Mouse (Mus musculus) kidney, adult 2 months (tissue): ENCODE measurements at regions not wholly inside any gene's neighbourhood (a gene's known extent, or its start where the extent isn't known, plus 50 kb on each side); places are given as distances from the start of the nearest gene placed in this dataset.

Source experiments
- DNase-seq: peaks from one replicate; pipeline ENCODE4 v3.0.0; 2021
- H3K27ac ChIP-seq: fragments of 200-500 bp; 2 replicates; pipeline ENCODE4 v1.5.1; 2012; ENCODE audit warnings: low read depth, low read length, control low read depth, inconsistent platforms; ENCODE audit not compliant: insufficient read depth
- H3K27me3 ChIP-seq: fragments of 200-500 bp; replicated peaks from 2 replicates; pipeline ENCODE4 v1.6.1; 2012; ENCODE audit warnings: mild to moderate bottlenecking, moderate library complexity, low read length, inconsistent platforms; ENCODE audit not compliant: control insufficient read depth, insufficient read depth
- H3K36me3 ChIP-seq: fragments of 200-500 bp; 2 replicates; pipeline ENCODE4 v1.6.1; 2012; ENCODE audit warnings: mild to moderate bottlenecking, moderate library complexity, low read length, inconsistent platforms; ENCODE audit not compliant: control insufficient read depth, insufficient read depth
- H3K4me1 ChIP-seq: fragments of 200-500 bp; 2 replicates; pipeline ENCODE4 v1.6.1; 2011; ENCODE audit warnings: low read length; ENCODE audit not compliant: control insufficient read depth, insufficient read depth
- H3K4me3 ChIP-seq: fragments of 200-500 bp; 2 replicates; pipeline ENCODE4 v1.5.1; 2011; ENCODE audit warnings: mild to moderate bottlenecking, low read depth, low read length, control low read depth; ENCODE audit not compliant: insufficient read depth
- CTCF ChIP-seq: fragments of 200-500 bp; conservative IDR thresholded peaks from 2 replicates; pipeline ENCODE4 v1.5.1; 2011; ENCODE audit warnings: low read depth, mild to moderate bottlenecking, control low read depth, low read length, moderate library complexity, mixed read lengths; ENCODE audit not compliant: insufficient read depth, insufficient read length
- POLR2A ChIP-seq: fragments of 200-500 bp; IDR thresholded peaks from one replicate; pipeline ENCODE4 v1.6.1; 2011; ENCODE audit warnings: low read depth, low read length, control low read depth
- WGBS: fragments of 180-500 bp; shearing (Covaris S2); methylation state at CpG from one replicate; pipeline ENCODE4 v1.1.7; 2018; 5-methylcytosine and 5-hydroxymethylcytosine counted together

- H3K4me1 ChIP-seq, result no peaks in the 10 kb centered on the region
- 75% methylated on average over 3 of the region's 3 CpGs for WGBS
- no peaks in the 10 kb centered on the region for H3K27me3 ChIP-seq
- H3K4me3 ChIP-seq, result no peak overlapping the region
- DNase-seq, result no peak
- no peak overlapping the region for H3K27ac ChIP-seq
- no peaks in the 10 kb centered on the region for H3K36me3 ChIP-seq
- TF ChIP-seq CTCF (no peak), POLR2A (no peak)
Measured at GRCm38 (mm10) chr1:64319155-64319582, 197.1 kb upstream of the Klf7 start.

- H3K36me3 ChIP-seq, result no peaks in the 10 kb centered on the region
- no peak overlapping the region for H3K4me3 ChIP-seq
- no peaks in the 10 kb centered on the region for H3K4me1 ChIP-seq
- no peak for DNase-seq
- no peaks in the 10 kb centered on the region for H3K27me3 ChIP-seq
- TF ChIP-seq CTCF (no peak), POLR2A (no peak)
- H3K27ac ChIP-seq, result no peak overlapping the region
- WGBS, result 80% methylated on average over 8 of the region's 8 CpGs
Measured at GRCm38 (mm10) chr1:64318440-64319154, 196.5 kb upstream of the Klf7 start.

GRCm38 (mm10) chr1:64317032-64317636 lies 195.1 kb upstream of the Klf7 start:
- WGBS, result 73% methylated on average over 5 of the region's 5 CpGs
- no peaks in the 10 kb centered on the region for H3K4me1 ChIP-seq
- H3K27me3 ChIP-seq, result no peaks in the 10 kb centered on the region
- DNase-seq, result no peak
- no peaks in the 10 kb centered on the region for H3K36me3 ChIP-seq
- no peak overlapping the region for H3K4me3 ChIP-seq
- no peak overlapping the region for H3K27ac ChIP-seq
- no peak for TF ChIP-seq CTCF
- no peak for TF ChIP-seq POLR2A

- no peaks in the 10 kb centered on the region for H3K36me3 ChIP-seq
- WGBS, result 56% methylated on average over 3 of the region's 3 CpGs
- TF ChIP-seq POLR2A, result no peak
- H3K4me3 ChIP-seq, result no peak overlapping the region
- H3K27me3 ChIP-seq, result no peaks in the 10 kb centered on the region
- H3K27ac ChIP-seq, result no peak overlapping the region
- H3K4me1 ChIP-seq, result 0 out of 2 replicates have a peak, but pooled peaks cover 2% of the 10 kb centered on the region
- DNase-seq, result no peak
Measured at GRCm38 (mm10) chr1:64311371-64311770, 189.3 kb upstream of the Klf7 start.

GRCm38 (mm10) chr1:64308560-64308959 lies 186.5 kb upstream of the Klf7 start:
- Histone ChIP-seq H3K27me3 (no peaks in the 10 kb centered on the region), H3K4me1 (0 out of 2 replicates have a peak, but pooled peaks cover 2% of the 10 kb centered on the region), H3K4me3 (no peak overlapping the region), H3K36me3 (no peaks in the 10 kb centered on the region), H3K27ac (peak overlapping the region; percentile 20; the same call in 1 of the 2 replicates)
- WGBS, result 83% methylated on average over 15 of the region's 15 CpGs
- no peak for TF ChIP-seq POLR2A
- no peak for TF ChIP-seq CTCF
- DNase-seq, result no peak

- Histone ChIP-seq H3K27me3 (no peaks in the 10 kb centered on the region), H3K4me3 (no peak overlapping the region), H3K4me1 (0 out of 2 replicates have a peak, but pooled peaks cover 2% of the 10 kb centered on the region), H3K27ac (peak overlapping the region; percentile 20; the same call in 1 of the 2 replicates), H3K36me3 (no peaks in the 10 kb centered on the region)
- TF ChIP-seq CTCF (no peak), POLR2A (no peak)
- peak; percentile 24 for DNase-seq
- 45% methylated on average over 10 of the region's 10 CpGs for WGBS
Measured at GRCm38 (mm10) chr1:64308088-64308487, 186.0 kb upstream of the Klf7 start.

GRCm38 (mm10) chr1:64305427-64306213 lies 183.5 kb upstream of the Klf7 start:
- no peaks in the 10 kb centered on the region for H3K27me3 ChIP-seq
- TF ChIP-seq POLR2A (no peak), CTCF (no peak)
- H3K36me3 ChIP-seq, result no peaks in the 10 kb centered on the region
- DNase-seq, result peak; percentile 87
- H3K27ac ChIP-seq, result peak overlapping the region; percentile 84
- WGBS, result 36% methylated on average over 13 of the region's 13 CpGs
- H3K4me3 ChIP-seq, result no peak overlapping the region
- 0 out of 2 replicates have a peak, but pooled peaks cover 2% of the 10 kb centered on the region for H3K4me1 ChIP-seq
